8 mouse cellular contexts compared by ENCODE assay signal in the genomic region with DNA sequence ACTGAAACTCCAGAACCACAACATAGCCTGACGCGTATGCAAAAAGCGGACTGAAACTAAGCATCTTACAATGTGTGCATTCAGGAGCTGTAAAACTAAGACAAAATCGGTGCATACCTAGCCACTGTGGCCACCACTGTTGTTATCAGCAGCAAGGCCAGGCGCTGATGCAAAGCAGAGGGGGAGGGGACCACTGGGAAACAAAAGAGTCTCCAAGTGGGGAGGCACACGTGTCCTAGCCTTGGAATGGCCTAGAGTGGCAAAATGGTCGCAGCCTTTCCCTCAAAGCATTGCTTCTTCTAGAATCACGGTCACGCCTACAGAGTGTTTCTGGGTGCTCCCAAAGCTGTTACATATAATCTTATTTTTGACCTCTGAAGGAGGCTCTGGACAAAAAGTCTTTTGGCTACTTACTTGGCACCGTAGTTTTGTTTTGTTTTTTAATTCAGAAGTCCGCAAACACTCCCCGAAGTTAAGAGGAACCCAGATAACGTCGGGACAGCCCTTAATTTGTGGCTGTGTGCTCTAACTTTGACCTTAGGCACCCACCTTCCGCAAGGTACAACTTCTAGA. TPM values are rescaled to one million over a fixed set of nuclear protein-coding genes. Genes with fewer than 3 reads are reported as not detected.
A peak's percentile ranks its signal among the peaks of the same experiment; 100 is the strongest.
DNase-seq lines count a peak whose midpoint lies in the region; ATAC-seq lines count a peak whose summit lies in the region.

No protein-coding gene starts in this region.

- peak overlapping the region; percentile 80 for H3K9ac ChIP-seq in forebrain, embryonic 15.5 days (replicated peaks)
- H3K9ac ChIP-seq in hindbrain, embryonic 16.5 days (ENCODE audit: low read depth, low read length), result peak overlapping the region; percentile 82
- H3K9ac ChIP-seq in stomach, embryonic 15.5 days, result peak overlapping the region; percentile 76

- H3K27me3 ChIP-seq in forebrain, embryonic 15.5 days, result peaks cover 7% of the 10 kb centered on the region; the same call in 1 of the 2 replicates
- H3K27me3 ChIP-seq in hindbrain, embryonic 16.5 days (replicated peaks; ENCODE audit: control insufficient read depth, insufficient read depth, low read length), result no peaks in the 10 kb centered on the region
- no peaks in the 10 kb centered on the region for H3K27me3 ChIP-seq in stomach, embryonic 15.5 days (replicated peaks)

- no peaks in the 10 kb centered on the region for H3K9me3 ChIP-seq in forebrain, embryonic 15.5 days
- no peaks in the 10 kb centered on the region for H3K9me3 ChIP-seq in hindbrain, embryonic 16.5 days (ENCODE audit: control insufficient read depth, low read length)
- H3K9me3 ChIP-seq in stomach, embryonic 15.5 days, result no peaks in the 10 kb centered on the region

- peak overlapping the region; percentile 77 for H3K4me3 ChIP-seq in forebrain, embryonic 15.5 days
- H3K4me3 ChIP-seq in hindbrain, embryonic 16.5 days (ENCODE audit: low read length), result peak overlapping the region; percentile 68
- H3K4me3 ChIP-seq in stomach, embryonic 15.5 days (replicated peaks), result peak overlapping the region; percentile 66

- intact Hi-C loops in left cerebral cortex, postnatal 4 days (cut with DNase I), result no loop called here

- H3K27ac ChIP-seq in forebrain, embryonic 15.5 days (replicated peaks), result no peak overlapping the region
- H3K27ac ChIP-seq in hindbrain, embryonic 16.5 days (ENCODE audit: low read depth, low read length), result peak overlapping the region; percentile 0; the same call in 1 of the 2 replicates
- peak overlapping the region; percentile 67 for H3K27ac ChIP-seq in stomach, embryonic 15.5 days

- ATAC-seq in forebrain, embryonic 15.5 days (replicated peaks), result peak; percentile 58
- peak; percentile 26 for ATAC-seq in hindbrain, embryonic 16.5 days
- ATAC-seq in megakaryocyte-erythroid progenitor cell, adult 5-6 weeks (replicated peaks; ENCODE audit: low FRiP score, low TSS enrichment, poor library complexity, severe bottlenecking), result peak; percentile 34
- ATAC-seq in stomach, embryonic 15.5 days (ENCODE audit: insufficient read depth, low FRiP score, low read depth), result no peak

- no peaks in the 10 kb centered on the region for H3K36me3 ChIP-seq in forebrain, embryonic 15.5 days
- no peaks in the 10 kb centered on the region; the same call in 1 of the 2 replicates for H3K36me3 ChIP-seq in hindbrain, embryonic 16.5 days (ENCODE audit: control insufficient read depth, insufficient read depth, low read length)
- H3K36me3 ChIP-seq in stomach, embryonic 15.5 days, result peaks cover 12% of the 10 kb centered on the region; the same call in 1 of the 2 replicates

- peak; percentile 33 for DNase-seq in layer of hippocampus, adult 11-12 months (ENCODE audit: low spot score)
- DNase-seq in layer of hippocampus, adult 9-10 months (ENCODE audit: low spot score), result no peak
- peak; percentile 34 for DNase-seq in cerebellum, adult 11-12 months
- peak; percentile 53 for DNase-seq in left cerebral cortex, postnatal 4 days

- WGBS in forebrain, embryonic 15.5 days, result under 1% methylated on average over 15 of the region's 15 CpGs
- 2% methylated on average over 15 of the region's 15 CpGs for WGBS in hindbrain, embryonic 16.5 days
- WGBS in stomach, embryonic 15.5 days, result 2% methylated on average over 15 of the region's 15 CpGs

- H3K4me1 ChIP-seq in forebrain, embryonic 15.5 days, result peaks cover 35% of the 10 kb centered on the region
- peaks cover 15% of the 10 kb centered on the region for H3K4me1 ChIP-seq in hindbrain, embryonic 16.5 days (ENCODE audit: control insufficient read depth, insufficient read depth, low read depth, low read length)
- peaks cover 18% of the 10 kb centered on the region for H3K4me1 ChIP-seq in stomach, embryonic 15.5 days

- peak overlapping the region; percentile 79 for H3K4me2 ChIP-seq in forebrain, embryonic 15.5 days (replicated peaks)
- peak overlapping the region; percentile 93 for H3K4me2 ChIP-seq in hindbrain, embryonic 16.5 days (ENCODE audit: low read length)
- peak overlapping the region; percentile 72 for H3K4me2 ChIP-seq in stomach, embryonic 15.5 days

RNA-seq across cellular contexts. Expression of a gene that starts 0.9 kb away (rescaled TPM):
- polyA plus RNA-seq in forebrain, embryonic 15.5 days (2015; fragmentation: Nextera tagmentation; extraction: Ambion mirVana), result 243 and 250 TPM in 2 replicates
- polyA plus RNA-seq in hindbrain, embryonic 16.5 days (2015; fragmentation: Nextera tagmentation; extraction: Ambion mirVana), result 182 and 208 TPM in 2 replicates
- 100 to 1,000 TPM in 1 of 2 experiments, 10 to 100 TPM in 1; 97.9 to 112 TPM for total RNA-seq in left cerebral cortex, postnatal 4 days (2021)
- total RNA-seq in megakaryocyte-erythroid progenitor cell, adult 5-6 weeks (2014; fragmentation: Nextera tagmentation), result 378 and 558 TPM in 2 replicates
- total RNA-seq in megakaryocyte-erythroid progenitor cell, adult 5-6 weeks (2017), result 583 and 708 TPM in 2 replicates
- polyA plus RNA-seq in stomach, embryonic 15.5 days (2015; fragmentation: Nextera tagmentation; extraction: Ambion mirVana), result 414 and 461 TPM in 2 replicates
